Mouse (Mus musculus): ENCODE measurements around the gene Ncoa7. TPM values are rescaled to one million over a fixed set of nuclear protein-coding genes. Genes with fewer than 3 reads are reported as not detected.
"Not testable (repeated sequence)": the region's sequence is repeated elsewhere in the genome, so short reads cannot be mapped to it uniquely, and the experiment has no call there.

The Ncoa7 gene
- total RNA-seq, 2 experiments from 2014 or later = 1.2 to 1.6 TPM

- no peak for DNase-seq (ENCODE audit: low spot score)
Measured at GRCm38 (mm10) chr10:30788340-30788721, 14.8 kb downstream of the Ncoa7 start.

- no peak for DNase-seq (ENCODE audit: low spot score)
Measured at GRCm38 (mm10) chr10:30787684-30788339, 15.3 kb downstream of the Ncoa7 start.

GRCm38 (mm10) chr10:30786103-30786754 lies 16.9 kb downstream of the Ncoa7 start:
- DNase-seq (ENCODE audit: low spot score) = no peak

GRCm38 (mm10) chr10:30780921-30781320 lies 22.2 kb downstream of the Ncoa7 start:
- not testable (repeated sequence) for DNase-seq (ENCODE audit: low spot score)

- peak; percentile 51 for DNase-seq (ENCODE audit: low spot score)
Measured at GRCm38 (mm10) chr10:30778240-30778639, 24.9 kb downstream of the Ncoa7 start.

GRCm38 (mm10) chr10:30775987-30776386 lies 27.1 kb downstream of the Ncoa7 start:
- DNase-seq (ENCODE audit: low spot score) = no peak

GRCm38 (mm10) chr10:30775568-30775967 lies 27.6 kb downstream of the Ncoa7 start:
- no peak for DNase-seq (ENCODE audit: low spot score)

- no peak for DNase-seq (ENCODE audit: low spot score)
Measured at GRCm38 (mm10) chr10:30774396-30774795, 28.7 kb downstream of the Ncoa7 start.

GRCm38 (mm10) chr10:30773181-30773580 lies 29.9 kb downstream of the Ncoa7 start:
- no peak for DNase-seq (ENCODE audit: low spot score)

- DNase-seq (ENCODE audit: low spot score) = no peak
Measured at GRCm38 (mm10) chr10:30771417-30772158, 31.5 kb downstream of the Ncoa7 start.

- no peak for DNase-seq (ENCODE audit: low spot score)
Measured at GRCm38 (mm10) chr10:30768820-30769219, 34.3 kb downstream of the Ncoa7 start.

GRCm38 (mm10) chr10:30768250-30768649 lies 34.9 kb downstream of the Ncoa7 start:
- DNase-seq (ENCODE audit: low spot score) = peak; percentile 62

GRCm38 (mm10) chr10:30763179-30763770 lies 39.9 kb downstream of the Ncoa7 start:
- DNase-seq (ENCODE audit: low spot score) = no peak

- no peak for DNase-seq (ENCODE audit: low spot score)
Measured at GRCm38 (mm10) chr10:30762284-30762964, 40.7 kb downstream of the Ncoa7 start.

GRCm38 (mm10) chr10:30759360-30760147 lies 43.6 kb downstream of the Ncoa7 start:
- no peak for DNase-seq (ENCODE audit: low spot score)

- no peak for DNase-seq (ENCODE audit: low spot score)
Measured at GRCm38 (mm10) chr10:30756064-30756463, 47.1 kb downstream of the Ncoa7 start.

- no peak for DNase-seq (ENCODE audit: low spot score)
Measured at GRCm38 (mm10) chr10:30754825-30755457, 48.2 kb downstream of the Ncoa7 start.

- no peak for DNase-seq (ENCODE audit: low spot score)
Measured at GRCm38 (mm10) chr10:30754082-30754481, 49.0 kb downstream of the Ncoa7 start.

GRCm38 (mm10) chr10:30752485-30752884 lies 50.6 kb downstream of the Ncoa7 start:
- no peak for DNase-seq (ENCODE audit: low spot score)

GRCm38 (mm10) chr10:30751586-30751985 lies 51.5 kb downstream of the Ncoa7 start:
- no peak for DNase-seq (ENCODE audit: low spot score)

Data from gastrocnemius, adult 18-20 months (tissue).